Mouse (Mus musculus): ENCODE data around the gene H2-T24. TPM values are rescaled to one million over a fixed set of nuclear protein-coding genes. Genes with fewer than 3 reads are reported as not detected.
"Not testable (repeated sequence)": the region's sequence is repeated elsewhere in the genome, so short reads cannot be mapped to it uniquely, and the experiment has no call there.

Gene H2-T24
- polyA plus RNA-seq (2016; fragmentation: Nextera tagmentation; extraction: Ambion mirVana) = 5.5 and 5.6 TPM in 2 replicates

DNA sequence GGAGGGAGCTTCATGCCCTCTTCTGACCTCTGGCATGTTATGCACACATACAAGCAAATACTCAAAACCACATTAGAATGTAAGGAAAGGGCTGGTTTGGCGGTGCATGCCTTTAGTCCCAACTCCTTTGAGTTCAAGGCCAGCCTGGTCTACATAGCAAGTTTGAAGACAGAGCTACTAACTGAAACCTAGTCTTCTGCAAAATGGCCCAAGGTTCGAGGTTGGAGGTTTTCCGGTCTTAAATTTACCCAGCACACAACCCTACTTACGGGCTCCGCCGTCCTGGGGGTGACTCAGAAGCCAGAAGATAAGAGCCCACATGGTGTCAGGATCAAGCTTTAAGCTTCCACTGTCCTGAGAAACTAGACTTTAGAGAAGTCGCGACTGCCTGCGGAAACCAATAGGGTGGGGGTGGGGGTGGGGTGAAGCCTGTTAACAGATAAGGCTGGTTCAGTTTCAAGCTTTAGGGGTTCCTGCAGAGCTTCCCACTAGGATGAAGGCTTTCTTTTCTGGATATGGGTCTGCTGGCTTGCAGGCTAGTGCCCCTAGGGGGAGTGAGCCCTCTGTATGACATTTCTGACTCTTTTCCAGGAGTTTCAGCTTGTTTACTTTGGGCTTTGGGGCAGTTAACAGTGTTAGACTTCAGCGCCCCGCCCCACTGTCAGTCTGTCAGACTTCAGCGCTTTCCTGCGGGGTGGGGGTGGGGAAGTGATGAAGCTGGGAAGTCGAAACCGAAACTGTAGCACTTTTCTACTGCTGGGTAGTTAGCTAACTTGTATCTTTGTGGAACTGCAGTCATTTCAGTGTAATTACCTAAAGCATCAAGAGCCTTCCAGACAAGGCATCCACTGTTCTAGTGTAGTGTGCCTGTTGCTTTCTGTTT, at the start of gene H2-T24:
Gene H2-T24 (minus strand): TSS at position 370 of the 883 bp plus-strand sequence.
- H3K27ac ChIP-seq = no peak within 1 kb of the TSS
- peak within 1 kb of the TSS; percentile 12; the same call in 1 of the 2 replicates for H3K4me2 ChIP-seq (replicated peaks)
- WGBS = 44% methylated on average over 15 of the region's 15 CpGs

GRCm38 (mm10) chr17:36060829-36061228, 40.5 kb upstream of the H2-T24 start:
- no peak for ATAC-seq (ENCODE audit: low FRiP score)
- Histone ChIP-seq H3K4me2 (replicated peaks) (no peak overlapping the region), H3K27ac (no peak overlapping the region), H3K4me1 (no peaks in the 10 kb centered on the region), H3K27me3 (no peaks in the 10 kb centered on the region), H3K9me3 (replicated peaks) (no peaks in the 10 kb centered on the region), H3K36me3 (no peaks in the 10 kb centered on the region), H3K4me3 (no peak overlapping the region), H3K9ac (no peak overlapping the region)
- WGBS = 26% methylated on average over 2 of the region's 2 CpGs

More for the DNA sequence above, at the start of gene H2-T24:
- Histone ChIP-seq H3K27me3 (no peaks in the 10 kb centered on the region), H3K4me3 (no peak within 1 kb of the TSS), H3K9ac (no peak within 1 kb of the TSS), H3K4me1 (peaks cover 4% of the 10 kb centered on the region; the same call in 1 of the 2 replicates), H3K36me3 (peaks cover 4% of the 10 kb centered on the region; the same call in 1 of the 2 replicates), H3K9me3 (replicated peaks) (no peaks in the 10 kb centered on the region)
- ATAC-seq (ENCODE audit: low FRiP score) = no peak

DNA sequence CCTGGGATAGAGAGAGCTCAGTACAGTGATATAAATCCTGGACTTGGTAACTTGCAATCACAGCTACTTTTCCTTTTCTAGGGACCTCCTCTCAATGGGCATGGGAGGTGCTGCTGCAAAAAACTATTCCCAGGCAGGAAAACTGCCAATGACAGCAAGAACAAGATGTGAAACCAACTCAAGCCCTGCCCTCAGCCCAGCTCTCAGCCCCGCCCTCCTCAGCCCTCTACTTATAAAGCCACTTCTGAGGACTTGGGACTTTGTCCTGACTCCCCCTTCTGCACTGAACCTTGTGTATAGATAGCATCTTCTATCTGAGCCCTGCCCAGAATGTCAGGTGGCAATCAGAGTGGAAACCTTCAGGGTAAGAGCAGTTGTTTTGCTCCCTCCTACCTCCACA, 38.0 kb upstream of the H2-T24 start, which contains the start of gene Gm11127:
Gene Gm11127 (minus strand): TSS at position 10 of the 400 bp plus-strand sequence.
- H3K4me1 ChIP-seq; ATAC-seq (ENCODE audit: low FRiP score); H3K27me3 ChIP-seq; H3K4me3 ChIP-seq; H3K9ac ChIP-seq; H3K36me3 ChIP-seq; H3K9me3 ChIP-seq (replicated peaks); H3K27ac ChIP-seq; H3K4me2 ChIP-seq (replicated peaks): not testable (repeated sequence)
- WGBS = 75% methylated on average over 1 of the region's 1 CpGs

GRCm38 (mm10) chr17:36057927-36058326, 37.6 kb upstream of the H2-T24 start:
- H3K4me3 ChIP-seq; ATAC-seq (ENCODE audit: low FRiP score); H3K9ac ChIP-seq; H3K9me3 ChIP-seq (replicated peaks); H3K27me3 ChIP-seq; H3K4me2 ChIP-seq (replicated peaks); H3K36me3 ChIP-seq; H3K4me1 ChIP-seq; H3K27ac ChIP-seq: not testable (repeated sequence)
- 91% methylated on average over 25 of the region's 25 CpGs for WGBS

- WGBS = 80% methylated on average over 3 of the region's 3 CpGs
- H3K4me1 ChIP-seq = peaks cover 3% of the 10 kb centered on the region; the same call in 1 of the 2 replicates
- peak overlapping the region; percentile 68 for H3K4me2 ChIP-seq (replicated peaks)
- no peaks in the 10 kb centered on the region for H3K9me3 ChIP-seq (replicated peaks)
- H3K27ac ChIP-seq = no peak overlapping the region
- H3K36me3 ChIP-seq = no peaks in the 10 kb centered on the region
- no peak overlapping the region for H3K4me3 ChIP-seq
- H3K27me3 ChIP-seq = no peaks in the 10 kb centered on the region; the same call in 1 of the 2 replicates
- H3K9ac ChIP-seq = no peak overlapping the region
- ATAC-seq (ENCODE audit: low FRiP score) = no peak
Measured at GRCm38 (mm10) chr17:36043286-36043685, 22.9 kb upstream of the H2-T24 start.

DNA sequence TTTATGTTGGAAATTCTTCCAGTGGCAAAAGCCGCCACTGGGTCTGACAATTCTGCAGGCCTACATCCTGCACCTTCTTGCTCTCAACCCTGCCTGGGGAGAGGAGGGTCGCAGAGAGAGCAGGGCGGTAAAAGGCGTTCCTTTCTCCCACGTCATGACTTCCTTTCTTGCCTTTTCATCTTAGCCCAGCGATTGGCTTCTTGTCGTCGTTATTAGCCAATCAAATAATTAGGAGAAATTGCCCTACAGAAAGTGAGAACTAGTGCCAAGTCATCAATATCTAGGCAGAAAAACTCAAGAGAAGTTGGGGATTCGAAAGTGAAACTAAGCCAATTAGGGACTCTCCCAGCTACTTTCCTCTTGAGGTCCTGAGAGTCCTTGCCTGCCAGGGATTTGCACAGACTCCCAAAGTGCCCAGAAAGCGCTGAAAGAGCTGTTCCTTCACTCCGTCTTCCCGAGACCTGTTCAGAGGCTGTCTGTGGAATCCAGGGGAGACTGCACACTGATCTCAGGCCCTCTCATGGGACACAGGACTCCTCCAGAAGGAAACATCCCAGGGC, 22.3 kb upstream of the H2-T24 start, which contains the start of the genes H2-T22 and Gm6034:
Gene H2-T22 (minus strand): TSS at position 138 of the 560 bp plus-strand sequence.
Gene Gm6034 (plus strand): TSS at position 352 of the 560 bp plus-strand sequence.
- WGBS = 1% methylated on average over 12 of the region's 12 CpGs
- Histone ChIP-seq H3K4me3 (peak within 1 kb of the TSS; percentile 29), H3K4me2 (replicated peaks) (peak within 1 kb of the TSS; percentile 68), H3K9ac (peak within 1 kb of the TSS; percentile 55)
- not testable (repeated sequence) for H3K4me1 ChIP-seq; H3K9me3 ChIP-seq (replicated peaks); H3K27ac ChIP-seq; H3K36me3 ChIP-seq; H3K27me3 ChIP-seq
- peak; percentile 93 for ATAC-seq (ENCODE audit: low FRiP score)

DNA sequence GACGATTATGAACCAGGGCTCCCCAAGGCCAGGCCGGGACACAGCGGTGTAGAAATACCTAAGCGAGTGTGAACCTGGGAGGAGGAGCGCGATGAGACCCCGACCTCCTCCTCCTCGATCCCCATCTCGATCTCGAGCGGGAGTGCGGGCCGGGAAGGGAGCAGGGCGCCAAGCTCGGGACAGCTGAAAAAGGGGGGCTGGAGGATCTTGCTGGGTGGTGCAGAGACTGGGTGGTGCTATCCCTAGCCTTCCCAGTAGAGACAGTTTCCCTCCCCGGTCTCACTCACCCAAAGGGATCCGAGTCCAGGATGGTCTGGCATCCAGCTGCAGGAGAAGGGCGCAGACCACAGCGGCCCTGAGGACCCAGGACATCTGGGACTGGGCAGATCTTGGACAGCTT, 21.7 kb upstream of the H2-T24 start:
- not testable (repeated sequence) for H3K36me3 ChIP-seq; H3K27ac ChIP-seq; H3K9me3 ChIP-seq (replicated peaks); H3K4me1 ChIP-seq; H3K27me3 ChIP-seq
- ATAC-seq (ENCODE audit: low FRiP score) = peak; percentile 67; the same call in 1 of the 2 replicates
- H3K9ac ChIP-seq = peak overlapping the region; percentile 55
- H3K4me2 ChIP-seq (replicated peaks) = peak overlapping the region; percentile 68
- H3K4me3 ChIP-seq = peak overlapping the region; percentile 29
- 1% methylated on average over 18 of the region's 19 CpGs for WGBS

GRCm38 (mm10) chr17:36040604-36041003, 20.2 kb upstream of the H2-T24 start:
- not testable (repeated sequence) for H3K4me1 ChIP-seq; ATAC-seq (ENCODE audit: low FRiP score); H3K27me3 ChIP-seq; H3K27ac ChIP-seq; H3K4me2 ChIP-seq (replicated peaks); H3K9ac ChIP-seq; H3K4me3 ChIP-seq; H3K9me3 ChIP-seq (replicated peaks); H3K36me3 ChIP-seq
- WGBS = 87% methylated on average over 2 of the region's 2 CpGs

DNA sequence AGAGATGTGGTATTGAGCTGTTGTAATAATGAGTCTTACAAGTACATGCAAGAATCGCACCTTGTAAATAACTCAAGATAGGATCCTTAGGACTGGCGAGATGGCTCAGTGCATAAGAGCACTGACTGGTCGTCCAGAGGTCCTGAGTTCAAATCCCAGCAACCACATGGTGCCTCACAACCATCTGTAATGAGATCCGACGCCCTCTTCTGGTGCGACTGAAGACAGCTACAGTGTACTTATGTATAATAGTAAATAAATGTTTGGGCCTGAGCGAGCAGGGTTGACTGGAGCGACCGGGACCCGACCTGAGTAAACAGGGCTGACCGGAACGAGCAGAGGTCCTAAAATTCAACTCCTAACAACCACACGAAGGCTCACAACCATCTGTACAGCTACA, 15.8 kb upstream of the H2-T24 start:
- WGBS = 87% methylated on average over 13 of the region's 13 CpGs
- not testable (repeated sequence) for H3K4me2 ChIP-seq (replicated peaks); ATAC-seq (ENCODE audit: low FRiP score); H3K27me3 ChIP-seq; H3K9me3 ChIP-seq (replicated peaks); H3K36me3 ChIP-seq; H3K4me1 ChIP-seq; H3K4me3 ChIP-seq; H3K27ac ChIP-seq; H3K9ac ChIP-seq

- ATAC-seq (ENCODE audit: low FRiP score); H3K27me3 ChIP-seq; H3K4me3 ChIP-seq; H3K9ac ChIP-seq; H3K4me1 ChIP-seq; H3K9me3 ChIP-seq (replicated peaks); H3K4me2 ChIP-seq (replicated peaks); H3K27ac ChIP-seq; H3K36me3 ChIP-seq: not testable (repeated sequence)
- WGBS = 34% methylated on average over 3 of the region's 3 CpGs
Measured at GRCm38 (mm10) chr17:36035010-36035638, 14.8 kb upstream of the H2-T24 start.

DNA sequence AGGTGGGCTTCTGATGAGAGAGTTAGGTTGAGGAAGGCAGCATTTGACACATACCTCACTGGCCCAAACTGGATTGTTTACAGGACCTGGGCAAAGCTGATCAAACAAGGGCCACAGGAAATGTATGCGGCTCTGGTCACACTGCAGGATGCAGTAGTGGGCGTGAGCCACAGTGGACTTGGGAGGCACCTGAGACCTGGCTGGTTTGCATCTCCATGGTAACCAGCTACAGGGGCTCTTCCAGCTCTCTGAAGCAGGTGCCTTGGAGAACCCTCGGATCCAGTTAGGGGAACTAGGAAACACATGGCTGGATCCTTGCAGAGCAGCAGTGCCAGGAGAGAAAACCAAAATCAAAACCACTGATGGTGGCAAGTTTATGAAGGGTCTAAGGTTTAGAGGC, 14.2 kb upstream of the H2-T24 start:
- not testable (repeated sequence) for H3K36me3 ChIP-seq; H3K4me3 ChIP-seq; H3K27ac ChIP-seq; H3K4me1 ChIP-seq; H3K9ac ChIP-seq; ATAC-seq (ENCODE audit: low FRiP score); H3K4me2 ChIP-seq (replicated peaks); H3K27me3 ChIP-seq; H3K9me3 ChIP-seq (replicated peaks)
- 66% methylated on average over 3 of the region's 3 CpGs for WGBS

DNA sequence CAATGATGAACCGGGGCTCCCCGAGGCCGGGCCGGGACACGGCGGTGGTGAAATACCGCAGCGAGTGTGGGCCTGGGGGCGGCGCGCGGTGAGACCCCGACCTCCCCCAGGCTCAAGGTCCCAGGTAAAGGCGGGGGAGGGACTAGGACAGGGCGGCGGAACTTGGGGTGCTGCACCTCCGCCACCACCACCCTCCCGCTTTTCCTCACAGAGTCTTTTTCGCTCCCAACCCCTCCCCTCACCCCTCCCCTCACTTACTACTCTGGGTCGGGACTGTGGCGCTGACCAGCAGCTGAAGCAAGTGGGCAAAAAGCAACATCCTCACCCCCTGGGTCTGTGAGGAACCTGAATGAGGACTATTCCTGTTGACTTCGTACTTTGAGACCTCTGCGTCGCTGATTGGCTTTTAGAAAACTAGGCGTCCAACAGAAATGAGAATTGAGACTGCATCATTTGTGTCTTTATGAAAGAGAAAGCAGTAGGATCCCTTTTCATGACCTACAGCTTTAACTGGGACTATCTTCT, 12.1 kb upstream of the H2-T24 start, which contains the start of gene H2-T23:
Gene H2-T23 (minus strand): TSS at position 505 of the 525 bp plus-strand sequence.
- not testable (repeated sequence) for H3K36me3 ChIP-seq; H3K4me1 ChIP-seq; H3K27me3 ChIP-seq; H3K9me3 ChIP-seq (replicated peaks); ATAC-seq (ENCODE audit: low FRiP score); H3K27ac ChIP-seq
- H3K4me3 ChIP-seq = peak within 1 kb of the TSS; percentile 43
- peak within 1 kb of the TSS; percentile 54 for H3K9ac ChIP-seq
- 1% methylated on average over 25 of the region's 25 CpGs for WGBS
- peak within 1 kb of the TSS; percentile 79 for H3K4me2 ChIP-seq (replicated peaks)
